Comparison of ENCODE assay signal across 8 mouse cellular contexts in genomic region chr7:120982968-120983367, GRCm38 (mm10). TPM values are rescaled to one million over a fixed set of nuclear protein-coding genes. Genes with fewer than 3 reads are reported as not detected.
A peak's percentile ranks its signal among the peaks of the same experiment; 100 is the strongest.
DNase-seq lines count a peak whose midpoint lies in the region; ATAC-seq and TF ChIP-seq lines count a peak whose summit lies in the region.

No protein-coding gene starts in this region.

- H3K36me3 ChIP-seq in heart, embryonic 14.5 days (ENCODE audit: control insufficient read depth, insufficient read depth, low read length): no peaks in the 10 kb centered on the region
- no peaks in the 10 kb centered on the region for H3K36me3 ChIP-seq in ES-E14 (ENCODE audit: control insufficient read depth, insufficient read depth, low read length, poor library complexity, severe bottlenecking)
- H3K36me3 ChIP-seq in hindbrain, embryonic 12.5 days: no peaks in the 10 kb centered on the region
- no peaks in the 10 kb centered on the region for H3K36me3 ChIP-seq in midbrain, embryonic 10.5 days

- no peaks in the 10 kb centered on the region for H3K27me3 ChIP-seq in heart, embryonic 14.5 days (ENCODE audit: control insufficient read depth, insufficient read depth, low read length)
- no peaks in the 10 kb centered on the region for H3K27me3 ChIP-seq in hindbrain, embryonic 12.5 days
- no peaks in the 10 kb centered on the region for H3K27me3 ChIP-seq in midbrain, embryonic 10.5 days (ENCODE audit: low read depth, poor library complexity, severe bottlenecking)

- 3% methylated on average over 7 of the region's 7 CpGs for WGBS in heart, embryonic 14.5 days
- WGBS in hindbrain, embryonic 12.5 days: 16% methylated on average over 7 of the region's 7 CpGs
- WGBS in midbrain, embryonic 10.5 days: 25% methylated on average over 7 of the region's 7 CpGs

- H3K9ac ChIP-seq in heart, embryonic 14.5 days (ENCODE audit: low read length): peak overlapping the region; percentile 91
- peak overlapping the region; percentile 89; the same call in 1 of the 2 replicates for H3K9ac ChIP-seq in ES-E14 (ENCODE audit: insufficient read depth, low read depth, low read length, poor library complexity, severe bottlenecking)
- peak overlapping the region; percentile 70 for H3K9ac ChIP-seq in hindbrain, embryonic 12.5 days

- H3K4me3 ChIP-seq in heart, embryonic 14.5 days (ENCODE audit: control insufficient read depth in 1 of 2, insufficient read depth in 1 of 2, low read depth in 1 of 2, low read length in 2 of 2): peak overlapping the region; percentile 59 to 76
- H3K4me3 ChIP-seq in ES-E14 (ENCODE audit: insufficient read depth in 1 of 2, low read depth in 1 of 2, low read length in 2 of 2, poor library complexity in 1 of 2, severe bottlenecking in 1 of 2): peak overlapping the region; percentile 80 to 99
- H3K4me3 ChIP-seq in hindbrain, embryonic 12.5 days: peak overlapping the region; percentile 96
- peak overlapping the region; percentile 94 for H3K4me3 ChIP-seq in midbrain, embryonic 10.5 days

- peaks cover 2 to 10% of the 10 kb centered on the region in 2 experiments; a peak in 2 of 4 replicates for H3K4me1 ChIP-seq in heart, embryonic 14.5 days (ENCODE audit: control insufficient read depth in 2 of 2, insufficient read depth in 2 of 2, low read length in 2 of 2)
- H3K4me1 ChIP-seq in ES-E14 (ENCODE audit: control insufficient read depth in 2 of 2, insufficient read depth in 2 of 2, low read length in 2 of 2, poor library complexity in 1 of 2): peaks cover 0 to 4% of the 10 kb centered on the region in 2 experiments; a peak in 2 of 4 replicates
- H3K4me1 ChIP-seq in hindbrain, embryonic 12.5 days: peaks cover 26% of the 10 kb centered on the region
- peaks cover 36% of the 10 kb centered on the region for H3K4me1 ChIP-seq in midbrain, embryonic 10.5 days

- DNase-seq in heart, postnatal 4 days: no peak
- DNase-seq in ES-E14 (ENCODE audit: low read depth, low spot score): peak; percentile 7
- no peak for DNase-seq in midbrain, embryonic 10.5 days (ENCODE audit: low spot score)
- no peak for DNase-seq in spleen, postnatal 4 days (ENCODE audit: low spot score in 2 of 2)
- no peak for DNase-seq in frontal cortex, postnatal 14 days (ENCODE audit: low spot score in 2 of 2)
- DNase-seq in urinary bladder, postnatal 14 days (ENCODE audit: low spot score): no peak

- peak overlapping the region; percentile 95 for H3K4me2 ChIP-seq in heart, embryonic 14.5 days (ENCODE audit: low read length)
- H3K4me2 ChIP-seq in hindbrain, embryonic 12.5 days (replicated peaks): peak overlapping the region; percentile 69

- H3K9me3 ChIP-seq in heart, embryonic 14.5 days (ENCODE audit: control insufficient read depth, low read length): no peaks in the 10 kb centered on the region
- H3K9me3 ChIP-seq in ES-E14 (ENCODE audit: control insufficient read depth, insufficient read depth, low read depth, low read length): no peaks in the 10 kb centered on the region
- H3K9me3 ChIP-seq in hindbrain, embryonic 12.5 days (replicated peaks): no peaks in the 10 kb centered on the region
- H3K9me3 ChIP-seq in midbrain, embryonic 10.5 days (replicated peaks): no peaks in the 10 kb centered on the region

- peak overlapping the region; percentile 40 to 77; a peak in 2 of 4 replicates for H3K27ac ChIP-seq in heart, embryonic 14.5 days (replicated peaks in 1 of 2; ENCODE audit: control insufficient read depth in 1 of 2, insufficient read depth in 1 of 2, low read depth in 2 of 2, low read length in 2 of 2)
- no peak overlapping the region for H3K27ac ChIP-seq in ES-E14 (ENCODE audit: insufficient read depth, low read depth, low read length, poor library complexity, severe bottlenecking)
- H3K27ac ChIP-seq in hindbrain, embryonic 12.5 days: peak overlapping the region; percentile 78
- peak overlapping the region; percentile 95 for H3K27ac ChIP-seq in midbrain, embryonic 10.5 days (replicated peaks)

- no peak for ATAC-seq in heart, embryonic 14.5 days (ENCODE audit: insufficient number of reproducible peaks, insufficient read depth, low FRiP score, low read depth)
- ATAC-seq in hindbrain, embryonic 12.5 days (ENCODE audit: low FRiP score): 0 out of 2 replicates have a peak, but pooled peaks have one; percentile 3

- in situ Hi-C loops in ES-E14 (cut with MboI; ENCODE audit: low sequenced_read_pairs in 2 of 2, unreplicated experiment in 2 of 2): no loop called here

TF ChIP-seq in ES-E14, 5 proteins besides CTCF, POLR2A, EP300 and RAD21:
- TF ChIP-seq CHD2 (IDR thresholded peaks at IDR 0.05; ENCODE audit: low read depth, low read length): no peak
- no peak for TF ChIP-seq ZNF384 (IDR thresholded peaks at IDR 0.05; ENCODE audit: low read depth, low read length)
- TF ChIP-seq HCFC1 (IDR thresholded peaks at IDR 0.05; ENCODE audit: borderline replicate concordance, insufficient read depth, low read length): no peak
- TF ChIP-seq MAFK (IDR thresholded peaks at IDR 0.05; ENCODE audit: insufficient read depth, low read depth, low read length): no peak
- no peak for TF ChIP-seq ZC3H11A (IDR thresholded peaks at IDR 0.05; ENCODE audit: borderline replicate concordance, low read depth, low read length)
TF ChIP-seq in ES-E14: peak in this region for 0.

RNA-seq across cellular contexts. Expression of gene Mfsd13b, which starts 0.7 kb away (rescaled TPM):
- polyA plus RNA-seq in heart, embryonic 14.5 days (2014; fragmentation: Nextera tagmentation; extraction: Ambion mirVana): 0.22 TPM in 1 of 2 replicates, not detected in the other
- total RNA-seq in heart, postnatal 4 days (2021): not detected
- not detected in 2 replicates for total RNA-seq in ES-E14 (2012; rRNA removed)
- polyA plus RNA-seq in hindbrain, embryonic 12.5 days (2016; fragmentation: Nextera tagmentation; extraction: Ambion mirVana): 0.39 TPM in 1 of 2 replicates, not detected in the other
- 0.61 and 0.63 TPM in 2 replicates for polyA plus RNA-seq in midbrain, embryonic 10.5 days (2016; fragmentation: Nextera tagmentation; extraction: Ambion mirVana)

RNA-seq across cellular contexts. Expression of gene Cdr2, which starts 0.9 kb away (rescaled TPM):
- 12.8 and 13.8 TPM in 2 replicates for polyA plus RNA-seq in heart, embryonic 14.5 days (2014; fragmentation: Nextera tagmentation; extraction: Ambion mirVana)
- 10 to 100 TPM; 20.7 to 29.2 TPM for total RNA-seq in heart, postnatal 4 days (2021)
- total RNA-seq in ES-E14 (2012; rRNA removed): 20.9 and 25.9 TPM in 2 replicates
- polyA plus RNA-seq in hindbrain, embryonic 12.5 days (2016; fragmentation: Nextera tagmentation; extraction: Ambion mirVana): 19.0 and 19.7 TPM in 2 replicates
- 12.0 and 13.7 TPM in 2 replicates for polyA plus RNA-seq in midbrain, embryonic 10.5 days (2016; fragmentation: Nextera tagmentation; extraction: Ambion mirVana)

RNA-seq across cellular contexts. Expression of gene Mettl9, which starts 51.3 kb away (rescaled TPM):
- 113 TPM in 2 replicates for polyA plus RNA-seq in heart, embryonic 14.5 days (2014; fragmentation: Nextera tagmentation; extraction: Ambion mirVana)
- 100 to 1,000 TPM; 127 TPM for total RNA-seq in heart, postnatal 4 days (2021)
- total RNA-seq in ES-E14 (2012; rRNA removed): 21.0 and 26.7 TPM in 2 replicates
- polyA plus RNA-seq in hindbrain, embryonic 12.5 days (2016; fragmentation: Nextera tagmentation; extraction: Ambion mirVana): 232 and 238 TPM in 2 replicates
- polyA plus RNA-seq in midbrain, embryonic 10.5 days (2016; fragmentation: Nextera tagmentation; extraction: Ambion mirVana): 205 and 210 TPM in 2 replicates
